Mouse (Mus musculus): ENCODE results near the gene Nab2. TPM values are rescaled to one million over a fixed set of nuclear protein-coding genes. Genes with fewer than 3 reads are reported as not detected.

The Nab2 gene
- total and polyA plus RNA-seq, 3 experiments = 28.6 to 92.3 (median 41.0) TPM

DNA sequence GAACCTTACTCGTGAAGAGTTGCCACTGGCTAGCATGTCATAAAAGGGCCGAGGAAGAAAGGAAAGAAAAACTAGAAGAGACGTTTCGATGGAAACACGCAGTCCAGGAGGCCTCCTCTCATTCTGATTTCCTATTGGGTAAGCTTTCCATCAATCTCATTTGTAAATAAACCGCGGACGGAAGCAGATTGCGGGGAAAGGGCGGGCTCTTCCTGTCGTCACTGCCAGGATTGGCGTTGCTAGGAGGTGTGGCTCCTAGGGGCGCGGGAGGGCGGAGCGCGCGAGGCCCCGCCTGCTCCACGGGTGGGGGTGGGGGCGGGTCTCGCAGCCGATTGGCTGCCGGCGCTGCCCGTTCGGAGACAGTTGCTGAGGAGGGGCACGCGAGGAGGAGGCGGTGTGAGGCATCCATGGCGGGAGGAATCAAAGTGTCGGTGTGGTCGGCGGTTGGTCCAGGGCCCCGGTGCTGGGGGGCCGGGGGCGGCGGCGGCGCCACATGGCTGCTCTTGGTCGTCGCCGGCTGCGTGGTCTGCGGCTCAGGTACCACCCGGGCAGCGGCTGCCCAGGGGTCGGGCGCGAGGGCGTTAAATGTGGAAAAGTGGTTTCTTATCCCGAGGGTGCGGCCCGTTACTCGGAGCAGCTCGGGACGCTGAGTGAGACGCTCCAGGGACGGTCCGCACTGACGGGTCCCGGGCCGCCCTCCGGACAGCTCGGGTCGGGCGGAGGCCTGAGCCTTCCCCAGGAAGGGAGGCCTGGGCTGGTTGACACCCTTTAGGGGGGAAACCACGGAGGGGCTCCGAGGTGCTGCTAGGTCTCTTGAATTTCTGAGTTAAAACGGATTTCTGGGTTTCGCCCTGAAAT, 8.6 kb upstream of the Nab2 start:
- DNase-seq (ENCODE audit: low spot score) (peak; percentile 93), ATAC-seq (ENCODE audit: extremely low read depth, insufficient number of reproducible peaks, low FRiP score, poor library complexity, severe bottlenecking) (peak; percentile 91)
- no peak for TF ChIP-seq GATA1 (IDR thresholded peaks at IDR 0.05; ENCODE audit: borderline replicate concordance, low read length)
- no peak for TF ChIP-seq GATA2 (IDR thresholded peaks at IDR 0.05; ENCODE audit: borderline replicate concordance, low read depth, low read length)
- no peak for TF ChIP-seq CTCF (IDR thresholded peaks at IDR 0.05; ENCODE audit: low read depth, low read length)
- TF ChIP-seq POLR2AphosphoS5 (IDR thresholded peaks at IDR 0.05; ENCODE audit: insufficient replicate concordance, low read depth, low read length) = no peak
- no peak for TF ChIP-seq TAL1 (conservative IDR thresholded peaks at IDR 0.05; ENCODE audit: low read depth, low read length)
- H3K4me1 ChIP-seq (ENCODE audit: insufficient read depth, low read depth, low read length) = peaks cover 44% of the 10 kb centered on the region
- peak overlapping the region; percentile 82 for H3K4me3 ChIP-seq (ENCODE audit: low read depth, low read length)
- peaks cover 3% of the 10 kb centered on the region; the same call in 1 of the 2 replicates for H3K9me3 ChIP-seq (replicated peaks)
- H3K27me3 ChIP-seq (ENCODE audit: insufficient read depth, low read length) = no peaks in the 10 kb centered on the region
- H3K36me3 ChIP-seq (replicated peaks) = peaks cover 26% of the 10 kb centered on the region

DNA sequence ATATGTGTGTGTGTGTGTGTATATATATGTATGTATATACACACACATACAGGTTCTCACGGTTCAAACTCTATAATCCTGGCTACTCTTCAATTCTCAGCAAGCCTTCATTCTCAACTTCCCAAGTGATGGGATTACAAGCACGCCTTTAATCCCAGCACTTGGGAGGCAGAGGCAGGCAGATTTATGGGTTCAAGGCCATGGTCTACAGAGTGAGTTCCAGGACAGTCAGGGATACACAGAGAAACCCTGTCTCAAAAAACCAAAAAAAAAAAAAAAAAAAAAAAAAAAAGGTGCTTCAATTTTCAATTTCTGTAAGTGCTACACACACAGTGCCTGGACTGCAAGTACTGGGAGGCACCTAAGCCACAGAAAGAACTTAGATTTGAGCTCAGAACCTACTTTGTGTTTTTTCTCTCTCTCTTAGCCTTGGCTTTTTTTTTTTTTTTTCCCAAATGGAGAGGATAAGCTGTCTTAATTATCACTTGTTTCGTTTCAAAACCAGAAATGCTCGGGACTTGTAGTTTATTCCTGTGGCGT, 7.6 kb upstream of the Nab2 start:
- no peaks in the 10 kb centered on the region for H3K27me3 ChIP-seq (ENCODE audit: insufficient read depth, low read length)
- peak overlapping the region; percentile 82; the same call in 1 of the 2 replicates for H3K4me3 ChIP-seq (ENCODE audit: low read depth, low read length)
- TF ChIP-seq TAL1 (conservative IDR thresholded peaks at IDR 0.05; ENCODE audit: low read depth, low read length) = no peak
- no peak for TF ChIP-seq GATA1 (IDR thresholded peaks at IDR 0.05; ENCODE audit: borderline replicate concordance, low read length)
- TF ChIP-seq POLR2AphosphoS5 (IDR thresholded peaks at IDR 0.05; ENCODE audit: insufficient replicate concordance, low read depth, low read length) = no peak
- no peak for TF ChIP-seq CTCF (IDR thresholded peaks at IDR 0.05; ENCODE audit: low read depth, low read length)
- TF ChIP-seq GATA2 (IDR thresholded peaks at IDR 0.05; ENCODE audit: borderline replicate concordance, low read depth, low read length) = no peak
- peaks cover 42% of the 10 kb centered on the region for H3K4me1 ChIP-seq (ENCODE audit: insufficient read depth, low read depth, low read length)
- DNase-seq (ENCODE audit: low spot score) (no peak), ATAC-seq (ENCODE audit: extremely low read depth, insufficient number of reproducible peaks, low FRiP score, poor library complexity, severe bottlenecking) (no peak)
- peaks cover 3% of the 10 kb centered on the region; the same call in 1 of the 2 replicates for H3K9me3 ChIP-seq (replicated peaks)
- H3K36me3 ChIP-seq (replicated peaks) = peaks cover 20% of the 10 kb centered on the region

DNA sequence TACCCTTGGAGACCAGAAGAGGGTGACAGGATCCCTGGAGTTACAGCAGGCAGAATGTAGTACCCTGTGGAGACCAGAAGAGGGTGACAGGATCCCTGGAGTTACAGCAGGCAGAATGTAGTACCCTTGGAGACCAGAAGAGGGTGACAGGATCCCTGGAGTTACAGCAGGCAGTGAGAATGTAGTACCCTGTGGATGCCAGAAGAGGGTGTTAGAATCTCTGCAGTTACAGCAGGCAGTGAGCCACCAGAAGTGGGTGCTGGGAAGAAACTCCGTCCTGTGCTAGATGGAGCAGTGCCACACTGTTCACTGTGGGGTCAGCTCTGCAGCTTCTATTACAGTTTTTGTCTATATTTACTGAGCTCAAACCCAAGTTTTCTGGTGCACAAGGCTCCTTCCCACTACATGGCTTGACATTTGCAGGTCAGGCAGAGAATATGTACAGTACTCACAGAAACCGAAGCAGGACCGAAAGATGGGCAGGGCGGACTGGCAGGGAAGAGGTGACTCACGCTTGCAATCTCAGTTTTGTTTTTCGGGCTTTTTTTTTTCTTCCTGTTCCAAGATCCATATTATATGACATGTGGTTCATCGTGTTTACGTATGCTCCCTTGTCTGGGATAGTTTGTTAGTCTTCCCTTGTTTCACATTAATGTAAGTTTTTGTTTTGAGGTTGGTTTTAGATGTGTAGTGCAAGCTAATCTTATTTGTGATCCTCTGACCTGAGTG, 6.6 kb upstream of the Nab2 start:
- ATAC-seq (ENCODE audit: extremely low read depth, insufficient number of reproducible peaks, low FRiP score, poor library complexity, severe bottlenecking) (peak; percentile 55), DNase-seq (ENCODE audit: low spot score) (no peak)
- H3K4me3 ChIP-seq (ENCODE audit: low read depth, low read length) = no peak overlapping the region
- H3K36me3 ChIP-seq (replicated peaks) = peaks cover 15% of the 10 kb centered on the region
- no peak for TF ChIP-seq POLR2AphosphoS5 (IDR thresholded peaks at IDR 0.05; ENCODE audit: insufficient replicate concordance, low read depth, low read length)
- TF ChIP-seq CTCF (IDR thresholded peaks at IDR 0.05; ENCODE audit: low read depth, low read length) = peak; percentile 100
- TF ChIP-seq GATA2 (IDR thresholded peaks at IDR 0.05; ENCODE audit: borderline replicate concordance, low read depth, low read length) = no peak
- no peak for TF ChIP-seq GATA1 (IDR thresholded peaks at IDR 0.05; ENCODE audit: borderline replicate concordance, low read length)
- no peaks in the 10 kb centered on the region for H3K27me3 ChIP-seq (ENCODE audit: insufficient read depth, low read length)
- H3K4me1 ChIP-seq (ENCODE audit: insufficient read depth, low read depth, low read length) = peaks cover 50% of the 10 kb centered on the region
- peaks cover 3% of the 10 kb centered on the region; the same call in 1 of the 2 replicates for H3K9me3 ChIP-seq (replicated peaks)

DNA sequence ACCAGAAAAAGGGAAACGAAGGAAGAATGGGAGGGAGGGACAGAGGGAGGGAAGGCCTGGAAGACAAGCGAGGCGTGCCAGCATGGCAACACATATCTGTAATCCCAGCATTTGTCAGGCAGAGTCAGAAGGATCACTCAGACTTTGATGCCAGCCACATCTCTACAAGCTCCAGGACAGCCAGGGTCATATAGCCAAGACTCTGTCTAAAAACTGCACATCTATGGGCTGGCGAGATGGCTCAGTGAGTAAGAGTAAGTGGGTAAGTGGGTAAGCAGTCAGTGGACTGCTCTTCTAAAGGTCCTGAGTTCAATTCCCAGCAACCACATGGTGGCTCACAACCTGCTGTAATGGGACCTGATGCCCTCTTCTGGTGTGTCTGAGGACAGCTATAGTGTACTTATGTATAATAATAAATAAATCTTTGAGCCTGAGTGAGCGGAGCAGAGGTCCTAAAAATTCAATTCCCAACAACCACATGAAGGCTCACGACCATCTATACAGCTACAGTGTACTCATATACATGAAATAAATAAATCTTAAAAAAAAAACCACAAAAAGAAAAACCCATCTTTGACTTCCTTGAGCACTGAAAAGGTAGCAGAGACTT, 5.8 kb upstream of the Nab2 start:
- H3K36me3 ChIP-seq (replicated peaks) = peaks cover 9% of the 10 kb centered on the region
- DNase-seq (ENCODE audit: low spot score) (no peak), ATAC-seq (ENCODE audit: extremely low read depth, insufficient number of reproducible peaks, low FRiP score, poor library complexity, severe bottlenecking) (no peak)
- H3K4me3 ChIP-seq (ENCODE audit: low read depth, low read length) = no peak overlapping the region
- H3K9me3 ChIP-seq (replicated peaks) = peaks cover 3% of the 10 kb centered on the region; the same call in 1 of the 2 replicates
- H3K4me1 ChIP-seq (ENCODE audit: insufficient read depth, low read depth, low read length) = peaks cover 54% of the 10 kb centered on the region
- no peak for TF ChIP-seq CTCF (IDR thresholded peaks at IDR 0.05; ENCODE audit: low read depth, low read length)
- no peak for TF ChIP-seq GATA2 (IDR thresholded peaks at IDR 0.05; ENCODE audit: borderline replicate concordance, low read depth, low read length)
- TF ChIP-seq TAL1 (conservative IDR thresholded peaks at IDR 0.05; ENCODE audit: low read depth, low read length) = no peak
- TF ChIP-seq POLR2AphosphoS5 (IDR thresholded peaks at IDR 0.05; ENCODE audit: insufficient replicate concordance, low read depth, low read length) = no peak
- no peak for TF ChIP-seq GATA1 (IDR thresholded peaks at IDR 0.05; ENCODE audit: borderline replicate concordance, low read length)
- H3K27me3 ChIP-seq (ENCODE audit: insufficient read depth, low read length) = no peaks in the 10 kb centered on the region

DNA sequence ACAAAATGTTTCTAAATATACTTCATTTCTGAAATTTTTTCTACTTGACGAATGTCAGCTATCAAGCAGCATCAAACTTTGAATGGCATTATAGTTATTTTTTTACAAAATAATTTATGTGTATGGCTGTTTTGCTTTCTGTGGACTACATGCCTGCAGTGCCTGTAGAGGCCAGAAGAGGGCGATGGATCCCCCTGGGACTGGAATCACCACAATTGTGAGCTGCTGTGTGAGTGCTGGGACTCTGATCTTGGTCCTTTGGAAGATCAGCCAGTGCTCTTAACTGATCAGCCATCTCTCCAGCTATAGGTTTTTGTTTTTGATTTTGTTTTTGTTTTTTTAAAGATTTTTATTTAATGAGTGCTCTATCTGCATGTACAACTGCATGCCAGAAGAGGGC, 2.9 kb upstream of the Nab2 start:
- Histone ChIP-seq H3K4me1 (ENCODE audit: insufficient read depth, low read depth, low read length) (peaks cover 57% of the 10 kb centered on the region), H3K4me3 (ENCODE audit: low read depth, low read length) (no peak overlapping the region), H3K27me3 (ENCODE audit: insufficient read depth, low read length) (no peaks in the 10 kb centered on the region), H3K36me3 (replicated peaks) (no peaks in the 10 kb centered on the region), H3K9me3 (replicated peaks) (peaks cover 3% of the 10 kb centered on the region; the same call in 1 of the 2 replicates)
- no peak for ATAC-seq (ENCODE audit: extremely low read depth, insufficient number of reproducible peaks, low FRiP score, poor library complexity, severe bottlenecking)
- peak; percentile 67 for TF ChIP-seq CTCF (IDR thresholded peaks at IDR 0.05; ENCODE audit: low read depth, low read length)
- no peak for TF ChIP-seq POLR2AphosphoS5 (IDR thresholded peaks at IDR 0.05; ENCODE audit: insufficient replicate concordance, low read depth, low read length)
- no peak for DNase-seq (ENCODE audit: low spot score)
